Comparison of ENCODE assay signal across 14 mouse cellular contexts in genomic region chr4:145280966-145281365, GRCm38 (mm10). TPM values are rescaled to one million over a fixed set of nuclear protein-coding genes. Genes with fewer than 3 reads are reported as not detected.
DNase-seq lines count a peak whose midpoint lies in the region; ATAC-seq and TF ChIP-seq lines count a peak whose summit lies in the region.
"Had no signal": no experiment of that assay in that cellular context is flagged by ENCODE, and none has a peak within 500 bp of the region (broad histone marks: within the 10 kb centered on the region; RNA-seq: fewer than 3 reads in every experiment).

No protein-coding gene starts in this region.

- no peak overlapping the region for H3K4me3 ChIP-seq in liver, embryonic 12.5 days
- H3K4me3 ChIP-seq in hindbrain, postnatal 0 days (ENCODE audit: low read length): no peak overlapping the region
- H3K4me3 ChIP-seq: forebrain, embryonic 10.5 days; hindbrain, embryonic 10.5 days; midbrain, embryonic 13.5 days; neural tube, embryonic 12.5 days had no signal

- H3K9ac ChIP-seq in liver, embryonic 12.5 days: no peak overlapping the region
- no peak overlapping the region for H3K9ac ChIP-seq in hindbrain, postnatal 0 days (replicated peaks; ENCODE audit: low read length)
- H3K9ac ChIP-seq: midbrain, embryonic 13.5 days; neural tube, embryonic 12.5 days had no signal

- peak; percentile 56; the same call in 1 of the 2 replicates for ATAC-seq in liver, embryonic 12.5 days
- ATAC-seq in hindbrain, postnatal 0 days: no peak
- ATAC-seq: midbrain, embryonic 13.5 days had no signal

- no peak for TF ChIP-seq CTCF in hindbrain, postnatal 0 days (IDR thresholded peaks at IDR 0.05; ENCODE audit: low read depth)

- H3K4me2 ChIP-seq in liver, embryonic 12.5 days: no peak overlapping the region
- no peak overlapping the region for H3K4me2 ChIP-seq in hindbrain, postnatal 0 days (ENCODE audit: low read depth, low read length)
- H3K4me2 ChIP-seq: midbrain, embryonic 13.5 days; neural tube, embryonic 12.5 days had no signal

- no peaks in the 10 kb centered on the region for H3K36me3 ChIP-seq in liver, embryonic 12.5 days
- no peaks in the 10 kb centered on the region for H3K36me3 ChIP-seq in hindbrain, postnatal 0 days (ENCODE audit: insufficient read depth, low read length)
- H3K36me3 ChIP-seq: forebrain, embryonic 10.5 days; hindbrain, embryonic 10.5 days; midbrain, embryonic 13.5 days; neural tube, embryonic 12.5 days had no signal

- no peaks in the 10 kb centered on the region for H3K27me3 ChIP-seq in liver, embryonic 12.5 days (replicated peaks)
- H3K27me3 ChIP-seq in hindbrain, postnatal 0 days (ENCODE audit: insufficient read depth, low read length): no peaks in the 10 kb centered on the region
- H3K27me3 ChIP-seq: midbrain, embryonic 13.5 days; neural tube, embryonic 12.5 days had no signal

- no peak overlapping the region for H3K27ac ChIP-seq in liver, embryonic 12.5 days
- no peak overlapping the region for H3K27ac ChIP-seq in hindbrain, postnatal 0 days
- H3K27ac ChIP-seq: forebrain, embryonic 10.5 days; hindbrain, embryonic 10.5 days; midbrain, embryonic 13.5 days; neural tube, embryonic 12.5 days had no signal

- no peaks in the 10 kb centered on the region for H3K4me1 ChIP-seq in liver, embryonic 12.5 days
- no peaks in the 10 kb centered on the region for H3K4me1 ChIP-seq in hindbrain, postnatal 0 days (ENCODE audit: insufficient read depth, low read length)
- H3K4me1 ChIP-seq: forebrain, embryonic 10.5 days; hindbrain, embryonic 10.5 days; midbrain, embryonic 13.5 days; neural tube, embryonic 12.5 days had no signal

- DNase-seq in adrenal gland, adult 2 months: peak; percentile 80
- DNase-seq in adrenal gland, adult 18-20 months (ENCODE audit: low spot score in 2 of 2): no peak
- peak; percentile 48 for DNase-seq in urinary bladder, postnatal 14 days (ENCODE audit: low spot score)
- no peak for DNase-seq in urinary bladder, postnatal 10 days (ENCODE audit: low spot score)
- DNase-seq in hindbrain, postnatal 0 days (ENCODE audit: low spot score): no peak
- no peak for DNase-seq in layer of hippocampus, adult 8-10 months (ENCODE audit: low spot score in 2 of 2)
- no peak for DNase-seq in right cerebral cortex, postnatal 14 days
- DNase-seq: cerebellum, adult 11-12 months; layer of hippocampus, adult 9-11 months had no signal

- 66% methylated on average over 6 of the region's 6 CpGs for WGBS in liver, embryonic 12.5 days (ENCODE audit: insufficient replicate concordance)
- WGBS in hindbrain, postnatal 0 days: 83% methylated on average over 6 of the region's 6 CpGs

- no peaks in the 10 kb centered on the region for H3K9me3 ChIP-seq in liver, embryonic 12.5 days (replicated peaks)
- H3K9me3 ChIP-seq in hindbrain, postnatal 0 days (ENCODE audit: low read length): no peaks in the 10 kb centered on the region
- H3K9me3 ChIP-seq: forebrain, embryonic 10.5 days; hindbrain, embryonic 10.5 days; midbrain, embryonic 13.5 days; neural tube, embryonic 12.5 days had no signal

RNA-seq across cellular contexts. Expression of gene Tnfrsf8, which starts 34.0 kb away (rescaled TPM):
- under 1 TPM; 0.28 to 0.40 TPM for total RNA-seq in adrenal gland, adult 2 months (2021)
- 0.25 and 0.28 TPM in 2 replicates for polyA plus RNA-seq in adrenal gland, adult 2 months (2012; rRNA removed)
- under 1 TPM; 0.13 to 0.36 TPM for total RNA-seq in adrenal gland, adult 18-20 months (2021)
- not detected in 2 replicates for polyA plus RNA-seq in liver, embryonic 12.5 days (2016; fragmentation: Nextera tagmentation; extraction: Ambion mirVana)
- 1.8 and 2.8 TPM in 2 replicates for total RNA-seq in hindbrain, postnatal 0 days (2014; rRNA removed)
- 1.0 and 1.2 TPM in 2 replicates for polyA plus RNA-seq in hindbrain, postnatal 0 days (2015; fragmentation: Nextera tagmentation; extraction: Ambion mirVana)
- total RNA-seq in layer of hippocampus, adult 8-10 months (2022): 1 to 10 TPM in 1 of 4 experiments, under 1 TPM in 3; 0.61 to 1.3 (median 0.74) TPM

RNA-seq across cellular contexts. Expression of gene Tnfrsf1b, which starts 34.3 kb away (rescaled TPM):
- 10 to 100 TPM in 1 of 2 experiments, 1 to 10 TPM in 1; 6.9 to 10.6 TPM for total RNA-seq in adrenal gland, adult 2 months (2021)
- 13.2 and 14.7 TPM in 2 replicates for polyA plus RNA-seq in adrenal gland, adult 2 months (2012; rRNA removed)
- 10 to 100 TPM in 1 of 2 experiments, 1 to 10 TPM in 1; 8.5 to 18.4 TPM for total RNA-seq in adrenal gland, adult 18-20 months (2021)
- polyA plus RNA-seq in liver, embryonic 12.5 days (2016; fragmentation: Nextera tagmentation; extraction: Ambion mirVana): 4.9 TPM in 2 replicates
- 7.3 and 36.8 TPM in 2 replicates for total RNA-seq in hindbrain, postnatal 0 days (2014; rRNA removed)
- 2.5 and 2.9 TPM in 2 replicates for polyA plus RNA-seq in hindbrain, postnatal 0 days (2015; fragmentation: Nextera tagmentation; extraction: Ambion mirVana)
- 1 to 10 TPM; 2.7 to 6.6 (median 4.6) TPM for total RNA-seq in layer of hippocampus, adult 8-10 months (2022)

Comparison
In these comparisons a context has a peak if more than half of its experiments do, and no peak if none do; other contexts are left out.
1. DNase-seq: peak in adrenal gland, adult 2 months (single experiment) and urinary bladder, postnatal 14 days (single experiment); none in adrenal gland, adult 18-20 months (0 of 2), urinary bladder, postnatal 10 days (single experiment), hindbrain, postnatal 0 days (single experiment), layer of hippocampus, adult 8-10 months (0 of 2) and right cerebral cortex, postnatal 14 days (single experiment).